Mouse (Mus musculus) lung, postnatal 14 days (tissue): ENCODE data around the gene Card6.
A peak's percentile ranks its signal among the peaks of the same experiment; 100 is the strongest.
"Not testable (repeated sequence)": the region's sequence is repeated elsewhere in the genome, so short reads cannot be mapped to it uniquely, and the experiment has no call there.

Experiments
- DNase-seq: peaks from one replicate; pipeline ENCODE4 v3.0.0; 2021

Gene Card6

DNA sequence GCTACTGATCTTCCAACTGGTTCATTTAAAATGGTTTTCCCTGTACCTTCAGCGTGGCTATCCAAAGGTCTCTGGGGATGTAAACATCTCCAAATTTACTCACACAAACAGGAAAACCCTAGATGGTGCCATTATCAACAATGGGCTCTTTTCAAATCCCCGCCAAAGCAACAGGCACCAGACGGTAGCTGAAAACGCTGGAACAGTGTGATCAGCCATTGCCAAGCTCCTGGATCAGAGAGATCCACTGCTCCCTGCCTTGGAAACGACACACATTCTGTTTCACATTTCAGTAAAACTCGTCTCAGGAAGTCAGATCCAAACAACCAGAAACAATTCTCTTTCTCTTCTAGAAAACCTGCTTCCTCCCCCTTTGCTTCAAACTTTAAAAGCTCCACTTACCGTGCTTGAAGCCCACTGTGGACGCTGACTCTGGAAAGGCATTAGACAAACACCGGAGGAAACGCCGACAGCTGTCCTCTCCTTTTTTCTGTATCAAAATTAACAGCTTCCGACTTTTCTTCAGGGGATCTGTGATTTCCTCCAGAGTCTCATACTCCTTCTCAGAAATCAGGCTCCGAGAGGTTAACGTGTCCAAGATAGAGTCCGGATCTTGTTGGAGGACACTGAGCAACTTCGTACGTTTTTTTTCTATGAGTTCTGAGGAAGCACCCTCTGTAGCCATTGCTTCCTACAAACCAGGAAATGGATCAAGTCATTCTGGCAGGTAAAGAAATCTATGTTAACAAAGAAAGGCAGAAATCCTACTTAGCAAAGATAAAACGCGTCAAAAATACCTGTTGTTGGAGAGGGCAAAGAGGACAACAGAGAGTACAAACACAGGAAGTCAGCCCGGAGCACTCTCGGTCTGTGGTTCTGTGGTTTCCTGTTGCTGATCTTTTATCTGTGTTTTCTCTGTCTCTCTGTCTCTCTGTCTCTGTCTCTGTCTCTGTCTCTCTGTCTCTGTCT lies at the start of gene Card6:
TSS of gene Card6 (minus strand) at position 854 of the 969 bp plus-strand sequence.
- DNase-seq, result peak; percentile 22

DNA sequence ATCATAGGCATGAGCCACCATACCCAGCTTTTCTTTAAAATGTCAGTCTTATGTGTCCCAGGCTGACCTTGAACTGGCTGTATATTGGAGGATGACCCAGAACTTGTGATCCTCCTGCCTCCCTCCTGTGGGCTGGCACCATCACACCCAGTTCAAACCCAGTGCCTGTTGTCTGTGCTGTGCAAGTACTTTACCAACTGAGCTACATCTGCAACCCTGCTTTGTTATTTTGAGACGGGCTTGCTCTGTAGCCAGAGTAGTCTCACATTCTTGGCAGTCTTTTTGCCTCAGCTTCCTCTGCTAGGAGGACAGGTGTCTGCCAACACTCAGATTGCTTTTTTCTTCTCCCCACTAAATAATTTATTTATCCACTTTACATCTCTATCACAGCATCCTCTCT lies 49.0 kb upstream of the Card6 start:
- no peak for DNase-seq

DNA sequence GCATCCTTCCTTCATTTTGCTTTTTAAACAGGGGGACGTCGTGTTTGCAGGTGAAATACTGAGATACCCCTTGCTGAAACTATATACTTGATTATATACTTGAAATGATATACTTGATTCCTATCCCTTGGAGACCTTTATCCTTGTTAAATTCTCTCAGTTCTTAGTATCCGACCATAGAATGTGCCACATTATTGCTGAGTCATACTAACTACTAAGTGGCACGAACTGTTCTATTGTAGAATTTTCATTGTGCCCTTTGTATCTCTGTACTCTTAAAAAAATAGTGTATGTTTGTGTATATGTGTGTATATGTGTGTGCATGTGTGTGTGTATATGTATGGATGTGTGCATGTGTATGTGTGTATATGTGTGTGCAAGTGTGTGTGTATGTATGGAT lies 48.0 kb upstream of the Card6 start:
- no peak for DNase-seq

DNA sequence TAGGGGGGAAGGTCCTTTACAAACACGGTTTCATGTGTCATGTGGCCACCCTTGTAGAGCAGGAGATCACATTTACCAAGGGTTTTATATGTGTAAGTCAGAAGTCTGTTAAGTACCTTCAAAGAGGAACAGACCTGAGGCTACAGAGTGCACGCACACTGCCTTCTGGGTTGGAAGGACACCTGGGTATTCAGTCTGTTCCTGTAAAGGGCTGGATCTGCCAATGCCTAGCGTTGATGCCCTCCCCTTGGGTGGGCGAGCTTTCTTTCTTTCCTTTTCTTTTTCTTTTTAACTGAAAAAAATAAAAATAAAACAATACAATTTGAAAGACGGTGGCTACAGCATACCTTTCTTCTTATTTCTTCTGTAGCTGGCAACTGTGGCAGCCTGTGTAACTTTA lies 46.8 kb upstream of the Card6 start:
- no peak for DNase-seq

DNA sequence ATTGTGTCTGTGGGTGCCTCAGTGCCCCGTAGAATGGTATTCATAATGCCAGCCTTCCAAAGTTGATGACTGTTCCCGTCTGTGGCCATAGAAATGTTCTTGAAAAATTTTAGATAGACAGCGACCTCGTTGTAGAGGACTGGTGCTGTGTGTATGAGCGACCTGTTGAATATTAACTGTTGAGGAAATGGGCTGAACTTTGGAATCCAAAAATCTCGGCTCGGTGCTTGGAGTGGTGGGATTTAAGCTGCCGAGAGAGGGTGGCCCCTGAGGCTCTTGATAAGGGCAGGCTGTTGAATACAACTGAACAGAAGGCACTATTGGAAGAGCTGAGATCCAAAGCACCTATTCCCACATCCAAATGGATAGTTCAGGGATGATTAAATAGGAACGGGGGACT lies 46.3 kb upstream of the Card6 start:
- DNase-seq, result no peak

DNA sequence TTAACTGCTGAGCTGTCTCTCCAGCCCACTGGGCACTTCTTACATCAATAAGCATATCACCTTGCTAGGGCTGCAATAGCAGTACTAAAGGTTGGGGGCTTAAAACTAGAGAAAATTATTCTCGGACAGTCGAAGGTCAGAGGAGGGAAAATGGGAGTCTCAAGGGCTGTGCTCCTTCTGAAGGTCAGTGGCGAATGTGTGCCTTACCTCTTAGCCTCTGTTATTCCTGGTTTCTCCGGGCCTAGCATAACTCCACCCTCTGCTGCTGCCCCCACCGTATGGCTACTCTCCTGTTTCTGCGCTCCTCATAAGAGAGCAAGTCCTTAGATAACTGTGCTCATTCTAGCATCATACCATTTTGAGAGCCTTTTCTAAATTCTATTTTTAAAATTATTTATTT lies 43.8 kb upstream of the Card6 start:
- DNase-seq, result no peak

DNA sequence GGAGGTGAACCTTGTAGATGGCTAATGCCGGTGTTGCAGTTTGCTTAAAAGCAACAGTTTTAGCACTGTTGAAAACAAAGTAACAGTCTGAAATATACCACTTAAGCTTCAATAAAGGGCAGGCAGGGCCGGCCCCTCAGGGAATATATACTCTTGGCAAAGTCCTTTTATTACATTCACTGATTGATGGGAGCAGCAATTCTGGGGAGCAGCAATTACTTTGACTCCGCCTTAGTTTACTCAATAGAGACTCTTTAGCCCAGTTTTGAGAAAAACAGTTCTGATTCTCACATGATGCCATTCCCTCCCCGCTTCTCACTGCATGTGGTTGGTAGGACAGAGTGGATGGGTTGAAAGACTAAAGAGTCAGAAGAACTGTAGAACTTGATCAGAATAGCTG lies 40.8 kb upstream of the Card6 start:
- DNase-seq, result no peak

DNA sequence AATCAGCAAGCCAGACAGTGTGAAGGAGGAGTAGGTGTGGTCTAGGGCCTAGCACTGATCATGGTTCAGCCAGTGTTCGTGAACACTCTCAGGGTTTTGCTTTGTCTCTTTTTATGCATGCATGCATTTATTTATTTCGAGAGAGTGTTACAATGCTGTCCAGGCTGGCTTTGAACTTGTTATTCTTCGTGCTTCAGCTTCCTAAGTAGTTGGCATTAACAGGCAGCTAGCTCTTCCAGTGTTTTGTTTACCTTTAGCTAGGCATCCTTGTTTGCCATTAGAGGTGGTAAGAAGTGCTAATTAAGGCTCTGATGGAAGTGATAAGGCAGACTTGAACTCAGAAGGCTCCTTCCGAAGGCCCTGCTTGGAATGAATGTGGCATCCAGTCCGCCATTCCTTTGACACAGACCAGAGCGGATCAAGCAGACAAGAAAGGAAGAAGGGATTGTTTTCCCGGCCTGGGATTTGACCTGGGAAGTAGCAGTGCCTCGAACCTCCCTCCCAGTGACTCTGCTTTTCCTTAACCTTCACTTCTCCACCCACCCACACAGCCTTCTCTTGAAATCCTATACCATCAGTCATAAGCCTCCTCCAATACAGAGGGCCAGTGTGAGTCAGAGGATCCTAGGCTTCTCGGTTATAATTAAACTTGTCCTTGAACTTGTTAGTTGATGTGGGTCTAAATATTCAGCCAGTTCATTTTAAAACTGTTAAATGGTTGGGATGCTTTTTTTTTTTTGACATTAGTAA lies 37.0 kb upstream of the Card6 start:
- no peak for DNase-seq

DNA sequence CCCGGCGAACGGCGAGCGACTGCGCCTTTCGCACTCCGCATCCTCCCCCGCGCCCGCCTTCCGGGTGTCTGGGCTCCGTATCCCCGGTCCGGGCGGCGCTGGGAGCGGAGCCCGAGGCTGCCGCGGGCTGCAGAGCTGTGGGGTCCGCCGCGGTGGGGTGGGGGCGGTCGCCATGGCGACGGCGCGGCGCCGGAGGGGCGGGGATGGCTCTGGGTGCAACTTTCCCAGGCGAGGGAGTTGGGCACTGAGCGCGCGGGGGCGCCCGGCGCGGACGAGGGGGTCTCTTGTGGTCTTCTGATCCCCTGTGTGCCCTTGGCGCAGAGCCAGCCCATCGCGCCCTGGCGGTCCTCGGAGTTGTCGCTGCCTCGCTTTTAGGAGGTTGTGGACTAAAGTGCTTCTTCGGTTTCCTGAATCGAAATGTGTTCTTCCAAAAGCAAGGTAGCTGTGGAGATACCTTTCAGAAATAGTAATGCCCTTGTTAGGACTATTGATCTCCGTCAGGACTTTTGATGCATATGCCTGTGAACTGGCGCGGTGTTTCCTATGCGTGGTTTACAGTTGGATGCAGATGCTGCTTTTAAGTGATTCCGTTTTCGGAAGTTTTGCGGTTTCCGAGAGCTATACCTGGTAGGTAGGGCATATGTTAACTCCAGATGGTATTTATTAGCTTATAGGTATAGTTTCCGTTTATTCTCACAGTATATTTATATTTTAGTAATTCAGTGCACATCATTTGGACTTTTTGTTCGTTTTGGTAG lies 35.9 kb upstream of the Card6 start:
- DNase-seq, result peak; percentile 70

DNA sequence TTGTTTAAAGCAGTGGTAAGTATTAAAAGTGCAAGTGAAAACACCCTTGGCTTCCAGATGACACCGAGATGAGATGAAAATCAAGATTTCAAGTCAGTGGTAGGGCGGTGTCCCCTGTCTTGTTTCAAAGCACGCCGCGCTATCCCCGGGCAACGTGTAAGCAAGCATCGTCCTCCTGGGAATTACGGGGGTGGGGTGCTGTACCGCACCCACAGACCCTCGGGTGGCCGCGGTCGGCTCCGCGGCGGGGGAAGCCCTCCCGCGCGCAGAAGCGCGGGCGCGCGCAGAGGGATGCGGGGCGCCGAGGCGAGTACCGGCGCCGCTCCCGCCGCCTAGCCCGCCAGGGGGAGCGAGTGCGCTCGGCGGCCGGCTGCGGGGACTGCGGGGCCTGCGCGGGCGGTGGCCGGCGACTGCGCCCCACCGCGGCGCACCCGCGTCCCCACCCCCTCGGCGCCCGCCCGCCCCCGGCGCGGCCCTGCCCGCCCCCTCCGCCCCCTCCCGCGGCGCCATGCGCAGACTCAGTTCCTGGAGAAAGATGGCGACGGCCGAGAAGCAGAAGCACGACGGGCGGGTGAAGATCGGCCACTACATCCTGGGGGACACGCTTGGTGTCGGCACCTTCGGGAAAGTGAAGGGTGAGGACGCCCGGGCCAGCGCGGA lies 35.2 kb upstream of the Card6 start, which contains the start of gene Prkaa1:
TSS of gene Prkaa1 (plus strand) at position 501 of the 660 bp plus-strand sequence.
- peak; percentile 75 for DNase-seq

DNA sequence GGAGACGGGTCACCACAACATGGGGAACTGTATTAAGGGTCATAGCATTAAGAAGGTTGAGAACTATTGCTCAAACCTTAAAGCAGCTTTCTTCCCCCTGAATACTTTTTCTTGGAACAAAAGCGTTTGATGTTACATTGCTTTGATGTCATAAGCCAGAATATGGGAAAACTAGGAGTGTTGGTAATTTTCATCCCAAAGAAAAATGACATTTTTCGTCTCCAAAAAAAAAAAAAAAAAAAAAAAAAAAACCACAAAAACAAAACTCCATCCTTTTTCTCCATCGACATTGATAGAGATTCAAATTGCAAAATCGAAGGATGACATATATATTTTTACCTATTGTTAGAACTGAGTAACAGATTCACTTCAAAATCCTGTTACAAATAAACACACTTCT lies 34.4 kb upstream of the Card6 start:
- DNase-seq, result no peak

DNA sequence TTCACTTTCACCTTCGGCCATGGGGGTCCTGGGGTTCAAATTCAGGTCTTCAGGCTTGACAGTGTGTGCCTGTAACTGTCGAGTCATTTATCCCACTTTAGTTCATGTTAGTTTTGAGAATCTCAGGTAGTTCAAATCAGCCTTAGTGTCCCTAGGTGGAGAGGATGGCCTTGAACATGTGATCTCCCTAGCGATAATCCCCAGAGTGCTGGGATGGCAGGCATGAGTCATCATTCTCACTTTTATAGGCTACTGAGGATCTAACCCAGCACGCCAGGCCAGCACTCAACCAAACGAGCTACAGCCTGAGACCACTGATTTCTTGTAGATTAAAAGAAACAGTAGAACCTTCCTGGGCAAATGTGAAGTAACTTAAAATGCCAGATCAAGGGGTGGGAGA lies 33.7 kb upstream of the Card6 start:
- DNase-seq, result no peak

DNA sequence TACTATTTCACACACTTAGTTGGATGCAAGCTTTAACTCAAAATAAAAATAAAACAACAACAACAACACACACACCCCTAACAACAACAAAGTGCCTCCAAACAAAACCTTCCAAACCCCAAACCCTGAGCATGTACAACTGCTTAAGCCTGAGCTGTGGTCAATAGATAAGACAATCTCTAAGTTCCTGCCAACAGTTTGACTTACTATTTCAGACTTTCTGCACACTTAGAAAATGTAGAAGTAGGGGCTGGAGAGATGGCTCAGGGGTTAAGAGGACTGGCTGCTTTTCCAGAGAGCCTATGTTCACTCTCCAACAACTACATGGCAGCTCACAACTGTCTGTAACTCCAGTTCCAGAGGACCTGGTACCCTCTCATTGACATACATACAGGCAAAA lies 32.0 kb upstream of the Card6 start:
- no peak for DNase-seq

DNA sequence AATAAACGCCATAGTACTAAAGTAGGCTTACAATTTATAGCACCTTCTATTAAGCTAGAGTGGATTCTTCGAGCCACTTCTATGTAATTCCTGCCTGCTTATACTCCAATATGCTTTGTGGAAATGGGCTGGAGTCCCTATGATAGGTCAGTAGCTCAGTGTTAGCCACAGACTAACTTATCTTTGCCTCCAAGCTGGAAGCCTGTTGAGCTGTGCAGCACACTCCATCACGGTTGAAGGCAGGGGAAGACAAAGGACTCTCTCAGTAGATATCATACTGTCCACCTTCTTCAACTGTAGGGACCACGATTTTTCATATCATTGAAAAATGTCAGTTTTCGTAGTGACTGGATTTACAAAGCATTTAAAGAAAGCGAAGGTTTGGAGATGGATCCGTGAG lies 31.5 kb upstream of the Card6 start:
- no peak for DNase-seq

DNA sequence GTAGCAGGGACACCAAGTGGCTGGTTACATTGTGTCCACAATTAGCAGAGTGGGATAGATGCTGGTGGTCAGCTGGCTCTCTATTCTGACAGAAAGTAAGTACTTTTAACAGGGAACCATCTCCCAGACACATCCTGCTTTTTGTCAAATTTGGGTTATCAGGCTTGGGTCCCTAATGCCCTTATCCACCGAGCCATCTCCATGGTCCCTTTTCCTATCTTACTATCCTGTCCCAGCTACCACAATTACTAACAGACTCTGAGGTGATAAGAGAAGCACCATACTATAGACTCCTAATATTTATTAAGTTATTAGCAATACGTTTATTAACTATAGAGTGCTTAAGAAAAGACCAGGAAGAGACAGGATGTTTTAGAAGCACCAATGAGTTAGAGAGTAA lies 31.0 kb upstream of the Card6 start:
- no peak for DNase-seq

DNA sequence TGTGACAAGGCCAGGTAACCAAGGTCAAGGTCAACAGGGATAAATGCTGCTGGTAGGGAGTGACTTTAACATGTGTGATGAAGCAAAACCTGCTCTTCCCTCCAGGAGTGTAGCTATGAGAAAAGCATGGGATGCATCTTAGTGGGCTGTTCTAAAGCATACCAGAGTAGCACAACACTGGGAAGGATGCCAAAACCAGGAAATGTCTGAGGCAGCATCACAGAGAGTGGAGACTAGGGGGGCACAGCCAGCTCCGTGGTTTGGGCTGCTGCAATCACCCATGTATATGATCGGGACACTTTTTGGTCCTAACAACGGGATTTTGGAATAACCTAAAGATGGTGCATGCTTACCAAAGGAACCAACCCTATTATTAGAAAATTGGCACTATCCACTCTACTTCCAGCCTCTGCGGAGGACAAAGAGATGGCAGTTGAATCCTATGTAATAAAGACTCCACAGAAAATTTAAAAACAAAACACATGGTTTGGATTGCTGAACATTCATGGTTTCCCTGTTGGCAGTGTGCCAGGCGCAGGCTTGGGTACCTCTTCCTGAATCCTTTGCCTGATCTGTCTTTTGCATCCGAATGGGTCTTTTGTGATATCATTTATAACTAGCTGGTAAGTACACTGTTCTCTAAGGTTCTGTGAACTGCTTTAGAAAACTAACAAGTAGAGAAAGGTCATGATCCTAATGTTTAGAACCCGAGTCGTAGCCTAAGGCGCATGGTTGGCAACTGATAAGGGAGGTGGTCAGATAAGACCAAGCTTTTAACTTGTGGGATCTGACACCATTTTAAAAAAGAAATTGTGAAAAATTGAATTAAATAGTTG lies 29.9 kb upstream of the Card6 start:
- DNase-seq, result no peak

DNA sequence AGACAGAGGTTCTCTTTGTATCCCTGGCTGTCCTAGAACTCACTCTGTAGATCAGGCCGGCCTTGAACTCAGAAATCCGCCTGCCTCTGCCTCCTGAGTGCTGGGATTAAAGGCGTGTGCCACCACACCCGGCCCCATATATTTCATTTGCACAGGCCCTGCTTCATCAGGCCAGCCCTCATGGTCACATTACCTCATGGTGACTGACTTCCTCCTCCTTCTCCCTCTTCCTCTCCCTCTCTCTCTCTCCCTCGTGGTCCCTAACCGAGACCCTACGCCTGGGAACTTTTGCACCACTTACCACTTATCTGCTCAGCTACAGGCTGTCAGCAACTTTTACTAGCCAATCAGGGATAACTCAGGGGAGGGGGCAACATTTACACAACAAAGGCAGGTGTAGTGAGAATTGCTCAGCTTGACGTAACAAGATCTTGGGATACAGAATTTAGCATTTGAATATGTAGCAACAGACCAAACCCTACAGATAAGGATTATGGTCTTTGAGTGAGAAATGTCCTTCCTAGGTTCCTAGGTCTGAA lies 26.7 kb upstream of the Card6 start:
- DNase-seq, result no peak

DNA sequence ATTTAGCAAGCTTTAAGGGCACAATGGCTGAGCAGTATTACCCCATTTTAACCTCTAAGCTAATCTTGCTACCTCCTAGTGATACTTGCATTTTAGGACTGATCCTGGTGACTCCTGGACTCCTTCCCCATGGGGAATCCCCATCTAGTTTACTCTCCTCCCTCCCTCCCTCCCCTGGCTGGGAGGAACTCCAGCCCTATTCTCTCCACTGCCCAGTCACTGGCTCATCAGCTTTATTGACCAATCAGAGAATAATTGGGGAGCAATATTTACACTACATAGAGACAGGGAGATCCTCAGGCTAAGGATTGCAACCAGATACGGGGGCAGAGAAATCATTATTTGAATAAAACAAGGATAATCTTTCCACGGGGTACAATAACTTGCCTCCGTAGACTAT lies 25.8 kb upstream of the Card6 start:
- no peak for DNase-seq

DNA sequence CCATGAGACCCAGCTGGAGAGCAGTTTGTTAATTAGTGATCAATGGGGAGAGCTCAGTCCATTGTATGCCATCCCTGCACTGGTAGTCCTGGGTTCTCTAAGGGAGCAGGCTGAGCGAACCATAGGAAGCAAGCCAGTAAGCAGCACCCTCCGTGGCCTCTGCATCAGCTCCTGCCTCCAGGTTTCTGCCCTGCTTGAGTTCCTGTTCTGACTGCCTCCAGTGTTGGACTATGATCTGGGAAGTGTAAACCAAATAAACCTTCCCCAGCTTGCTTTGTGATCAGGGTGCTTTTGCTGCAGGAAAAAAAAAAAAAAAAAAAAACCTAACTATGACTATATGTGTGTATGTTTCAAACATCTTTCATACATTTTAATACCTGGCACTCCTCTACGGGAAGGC lies 25.0 kb upstream of the Card6 start:
- no peak for DNase-seq

DNA sequence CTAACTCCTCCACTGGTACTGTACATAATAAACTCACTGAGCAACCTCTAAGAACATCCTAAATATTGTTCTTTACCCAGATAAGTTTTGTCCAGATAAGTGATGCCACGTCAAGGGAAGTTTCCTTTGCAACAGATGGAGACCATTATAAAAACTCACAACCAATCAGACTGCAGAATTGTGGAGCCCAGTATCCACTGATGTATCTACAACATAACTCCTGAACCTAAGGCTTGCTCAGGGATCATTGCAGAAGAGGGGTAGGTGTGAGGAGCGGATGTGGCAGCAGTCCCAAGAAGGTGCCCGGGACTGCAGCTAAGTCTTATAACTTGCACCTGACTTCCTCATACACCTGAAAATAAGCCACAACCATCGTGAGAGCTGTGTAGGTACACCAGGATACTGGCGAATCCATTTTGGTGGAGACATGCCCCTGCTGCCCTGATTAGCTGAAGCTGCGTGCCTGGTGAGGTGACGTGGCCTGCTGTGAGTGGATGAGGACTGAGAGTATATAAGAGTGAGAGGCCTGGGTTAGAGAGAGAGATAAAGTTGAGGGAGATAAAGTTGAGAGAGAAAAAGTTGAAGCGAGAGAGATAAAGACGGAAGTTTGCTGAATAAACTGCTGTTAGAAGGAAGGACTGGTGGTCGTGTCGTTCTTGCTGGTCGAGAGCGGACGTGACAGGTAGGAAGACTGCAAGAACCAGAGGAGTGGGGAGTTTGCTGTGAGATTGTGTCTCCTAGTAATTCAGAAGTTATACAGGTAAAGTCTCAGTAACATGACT lies 22.7 kb upstream of the Card6 start:
- DNase-seq, result not testable (repeated sequence)
